Mouse (Mus musculus) left cerebral cortex, adult 11 months (tissue): Measurements from ENCODE around the gene Caap1.

ENCODE experiments used
- DNase-seq: peaks from one replicate; pipeline ENCODE4 v3.0.0; 2022; ENCODE audit warnings: low spot score

The Caap1 gene

GRCm38 (mm10) chr4:94556265-94557054 is at the start of gene Caap1, which contains the start of gene Gm10306:
Caap1 (minus strand) TSS chr4:94556796.
Gm10306 (plus strand) TSS chr4:94556546.
- DNase-seq: peak; percentile 86

- DNase-seq: no peak
These were observed 49.0 kb upstream of the Caap1 start for GRCm38 (mm10) chr4:94605591-94605990.

- no peak for DNase-seq
These were observed 47.9 kb upstream of the Caap1 start for GRCm38 (mm10) chr4:94604452-94605019.

GRCm38 (mm10) chr4:94603031-94603629 is 46.5 kb upstream of the Caap1 start, which contains the start of gene Plaa:
Plaa (minus strand) TSS chr4:94603244.
- DNase-seq: peak; percentile 90

- DNase-seq: no peak
These were observed 46.0 kb upstream of the Caap1 start for GRCm38 (mm10) chr4:94602496-94603030.

- DNase-seq: no peak
These were observed 44.8 kb upstream of the Caap1 start for GRCm38 (mm10) chr4:94601395-94601794.

- DNase-seq: no peak
These were observed 36.1 kb upstream of the Caap1 start for GRCm38 (mm10) chr4:94592709-94593108.

GRCm38 (mm10) chr4:94591765-94592381 is 35.3 kb upstream of the Caap1 start:
- no peak for DNase-seq

GRCm38 (mm10) chr4:94572677-94573076 is 16.1 kb upstream of the Caap1 start:
- no peak for DNase-seq

- DNase-seq: no peak
These were observed 7.7 kb upstream of the Caap1 start for GRCm38 (mm10) chr4:94564297-94564696.

- no peak for DNase-seq
These were observed 5.5 kb upstream of the Caap1 start for GRCm38 (mm10) chr4:94561954-94562648.

- DNase-seq: no peak
These were observed 3.7 kb upstream of the Caap1 start for GRCm38 (mm10) chr4:94560316-94560715.

GRCm38 (mm10) chr4:94559266-94559665 is 2.7 kb upstream of the Caap1 start:
- DNase-seq: no peak

GRCm38 (mm10) chr4:94557145-94557544 is 549 bp upstream of the Caap1 start:
- no peak for DNase-seq

- DNase-seq: no peak
These were observed 1.6 kb downstream of the Caap1 start for GRCm38 (mm10) chr4:94554955-94555494.

GRCm38 (mm10) chr4:94544321-94544720 is 12.3 kb downstream of the Caap1 start:
- DNase-seq: no peak

GRCm38 (mm10) chr4:94543041-94543440 is 13.6 kb downstream of the Caap1 start:
- no peak for DNase-seq

- DNase-seq: no peak
These were observed 23.4 kb downstream of the Caap1 start for GRCm38 (mm10) chr4:94533205-94533604.

- no peak for DNase-seq
These were observed 27.1 kb downstream of the Caap1 start for GRCm38 (mm10) chr4:94529448-94529847.

GRCm38 (mm10) chr4:94523321-94523720 is 33.3 kb downstream of the Caap1 start:
- DNase-seq: no peak

GRCm38 (mm10) chr4:94517631-94518030 is 39.0 kb downstream of the Caap1 start:
- DNase-seq: peak; percentile 15
